Mouse (Mus musculus) frontal cortex, postnatal 25 days (tissue): ENCODE measurements around the gene Podxl.

Source experiments
- DNase-seq, 2 experiments: peaks; one replicate each; pipeline ENCODE4 v3.0.0; 2022; ENCODE audit warnings: low spot score in 2 of 2

Gene Podxl

DNA sequence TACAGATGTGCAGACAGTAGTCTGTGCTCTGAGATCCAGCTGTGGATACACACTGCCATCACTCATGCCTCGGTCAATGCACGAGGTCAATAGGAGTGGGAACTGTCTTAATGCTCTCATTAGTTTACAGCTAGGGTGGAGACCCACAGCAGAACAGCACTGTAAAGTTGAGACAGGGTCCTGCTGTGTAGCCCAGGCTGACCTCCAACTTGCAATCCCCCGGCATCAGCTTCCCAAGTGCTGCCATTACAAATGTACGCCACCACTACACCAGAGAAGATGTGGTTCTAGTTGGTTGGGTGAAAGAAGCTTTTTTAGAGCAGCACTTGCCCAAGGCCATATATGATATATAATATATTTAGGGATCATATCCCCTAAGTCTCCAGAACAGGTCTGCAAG lies 40.1 kb downstream of the Podxl start:
- DNase-seq: no peak

GRCm38 (mm10) chr6:31523039-31523438 lies 40.7 kb downstream of the Podxl start:
- no peak for DNase-seq

GRCm38 (mm10) chr6:31522478-31522877 lies 41.3 kb downstream of the Podxl start:
- DNase-seq: no peak

DNA sequence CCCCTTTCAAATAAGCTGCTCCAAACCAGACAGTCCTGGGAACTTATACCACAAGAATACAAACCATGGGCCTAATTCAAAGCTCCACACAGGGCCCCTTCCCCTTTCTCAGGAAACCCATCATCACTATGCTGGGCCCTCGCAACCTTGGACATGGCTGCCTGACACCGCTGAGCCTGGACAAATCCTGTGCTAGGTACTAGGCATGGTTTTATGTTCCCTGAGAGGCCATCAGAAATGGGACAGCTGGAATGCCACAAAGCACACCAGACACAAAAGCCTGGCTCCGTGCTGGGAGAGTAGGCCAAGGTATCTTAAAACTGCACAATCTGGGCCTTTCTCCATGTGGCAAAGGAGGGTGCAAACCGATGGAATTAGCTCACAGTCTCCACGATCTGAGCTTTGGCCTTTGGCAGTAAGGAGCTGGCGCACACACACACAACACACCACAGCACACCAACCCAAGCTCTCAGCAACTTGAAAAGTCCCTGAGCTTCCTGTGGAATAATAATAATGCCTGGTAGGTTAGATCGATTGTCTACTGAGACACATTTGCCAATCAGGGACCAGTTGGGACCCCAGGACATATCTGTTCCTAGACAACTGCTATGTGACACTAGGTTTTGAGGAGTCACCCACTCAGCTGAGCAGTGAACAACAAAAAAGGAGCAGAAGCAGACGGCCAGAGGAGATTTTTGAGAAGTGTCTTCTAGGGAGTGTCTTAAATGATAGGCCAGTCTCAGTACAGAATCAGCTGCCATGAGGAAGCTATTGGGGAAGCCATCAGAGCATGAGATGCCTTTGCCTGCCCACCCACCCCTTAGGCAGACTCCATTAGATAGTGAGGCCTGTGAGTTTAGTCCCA lies 42.1 kb downstream of the Podxl start:
- DNase-seq: no peak

GRCm38 (mm10) chr6:31520486-31521215 lies 43.1 kb downstream of the Podxl start:
- no peak for DNase-seq

- DNase-seq: no peak
Observed at GRCm38 (mm10) chr6:31519001-31519471, 44.7 kb downstream of the Podxl start.

- no peak for DNase-seq
Observed at GRCm38 (mm10) chr6:31518338-31518698, 45.5 kb downstream of the Podxl start.

DNA sequence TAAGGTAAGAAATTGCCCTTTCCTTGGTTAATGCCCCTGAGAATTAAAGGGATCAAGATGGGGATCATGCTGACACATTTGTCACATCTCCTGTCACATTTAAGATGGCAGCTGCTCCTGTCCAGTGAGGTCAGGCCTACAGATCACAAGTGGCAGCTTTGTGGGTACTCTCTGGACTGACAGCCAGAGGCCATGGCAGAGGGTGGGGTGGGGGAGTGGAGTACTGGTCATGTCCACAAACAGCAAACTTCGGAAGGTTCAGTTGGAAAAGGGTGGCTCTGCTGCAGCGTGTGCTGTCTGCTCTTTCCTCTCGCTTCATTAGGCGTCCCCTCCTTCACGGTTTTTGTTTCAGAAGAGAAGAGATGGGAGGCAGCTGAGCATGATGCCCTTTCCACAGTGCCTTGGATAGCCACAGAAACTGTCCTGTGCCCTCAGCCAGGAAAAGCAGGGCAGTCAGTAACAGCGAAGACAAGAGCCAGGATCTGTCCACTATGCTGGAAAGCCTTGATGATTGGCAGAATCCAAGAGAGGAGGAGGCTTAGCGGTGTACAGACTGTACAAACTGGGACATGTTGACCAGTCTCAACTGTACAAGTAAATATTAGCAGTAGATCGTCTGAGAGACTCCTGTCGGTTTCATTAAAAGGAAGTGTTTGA lies 46.0 kb downstream of the Podxl start:
- no peak for DNase-seq

- no peak for DNase-seq
Observed at GRCm38 (mm10) chr6:31513726-31514125, 50.1 kb downstream of the Podxl start.

DNA sequence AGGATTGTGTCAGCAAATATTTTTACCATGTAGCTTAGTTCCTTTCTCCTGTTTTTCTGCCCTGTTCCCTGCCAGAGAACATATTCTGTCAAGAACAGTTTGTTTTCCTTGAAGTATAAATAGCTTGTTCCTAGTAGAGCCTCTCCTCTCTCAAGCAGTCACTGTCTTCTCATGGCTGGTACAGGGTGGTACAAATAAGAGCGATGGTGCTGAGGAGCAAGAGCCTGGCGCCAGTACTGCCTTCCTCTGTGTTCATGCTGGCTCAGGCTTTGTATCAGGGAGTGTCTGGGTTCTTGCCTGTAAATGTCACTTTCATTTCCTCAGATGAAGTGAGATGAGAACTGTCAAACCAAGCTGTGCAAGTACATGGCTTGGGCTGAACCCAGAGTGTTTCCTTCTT lies 61.2 kb downstream of the Podxl start:
- DNase-seq: no peak

DNA sequence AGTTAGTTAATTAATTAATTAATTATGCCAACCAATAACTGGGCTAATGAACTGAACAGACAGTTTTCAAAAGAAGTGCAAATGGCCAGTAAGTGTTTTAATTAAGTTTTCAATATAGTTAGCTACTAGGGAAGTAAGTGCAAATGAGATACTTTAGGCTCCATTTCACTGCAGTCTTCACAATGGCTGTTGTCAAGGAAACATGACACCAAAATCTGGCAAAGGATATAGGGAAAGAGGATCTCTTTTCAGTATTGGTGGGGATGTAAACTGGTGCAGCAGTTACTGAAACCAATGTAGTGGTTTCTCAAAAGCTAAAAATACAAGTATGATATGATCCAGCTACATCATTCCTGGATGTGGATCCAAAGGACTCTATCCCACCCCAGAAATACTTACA lies 63.1 kb downstream of the Podxl start:
- DNase-seq: no peak

- no peak for DNase-seq
Observed at GRCm38 (mm10) chr6:31500260-31500659, 63.5 kb downstream of the Podxl start.

- no peak for DNase-seq
Observed at GRCm38 (mm10) chr6:31499836-31500235, 63.9 kb downstream of the Podxl start.

DNA sequence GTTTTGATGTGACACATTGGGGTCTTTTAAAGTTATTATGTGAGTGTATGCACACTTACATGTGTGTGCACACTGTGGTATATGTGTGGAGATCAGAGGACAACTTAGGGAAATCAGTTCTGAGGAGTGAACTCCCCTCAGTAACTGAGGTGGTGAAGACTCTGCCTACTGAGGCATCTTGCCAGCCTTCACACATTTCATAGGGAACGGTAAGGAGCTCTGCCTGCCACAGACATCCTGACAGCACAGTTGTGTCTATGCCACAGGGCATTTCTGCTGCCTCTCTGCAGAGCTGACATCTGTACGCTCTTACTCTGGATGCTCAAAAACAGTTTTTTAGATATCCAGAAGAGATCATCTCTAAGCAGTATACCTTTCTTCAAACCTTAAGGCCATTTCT lies 67.6 kb downstream of the Podxl start:
- DNase-seq: no peak

- DNase-seq: no peak
Observed at GRCm38 (mm10) chr6:31495122-31495731, 68.6 kb downstream of the Podxl start.

- no peak for DNase-seq
Observed at GRCm38 (mm10) chr6:31489950-31490349, 73.8 kb downstream of the Podxl start.

GRCm38 (mm10) chr6:31486601-31487000 lies 77.2 kb downstream of the Podxl start:
- no peak for DNase-seq

DNA sequence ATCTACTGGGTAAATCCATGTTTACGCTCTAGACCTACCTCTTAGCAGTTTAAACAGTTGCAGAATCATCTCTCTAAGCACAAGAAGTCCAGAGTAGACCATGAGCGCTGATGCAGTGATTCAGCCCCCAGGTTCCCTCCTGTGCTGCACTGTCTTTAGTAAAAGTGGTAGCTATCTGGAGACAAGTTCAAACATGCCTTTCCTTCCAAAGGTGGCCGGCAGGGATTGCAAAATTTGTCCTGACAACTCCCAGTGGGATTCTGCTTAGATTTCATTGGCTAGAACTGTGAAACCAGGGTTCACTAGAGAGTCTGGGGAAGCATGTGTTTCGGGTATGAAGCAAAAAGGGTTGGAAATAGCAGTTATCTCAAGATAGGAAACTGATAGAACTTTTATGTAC lies 83.8 kb downstream of the Podxl start:
- DNase-seq: no peak

- DNase-seq: no peak
Observed at GRCm38 (mm10) chr6:31478221-31478620, 85.6 kb downstream of the Podxl start.
